Mouse (Mus musculus) heart, postnatal 14 days (tissue): ENCODE measurements around the gene Rab35. TPM values are rescaled to one million over a fixed set of nuclear protein-coding genes. Genes with fewer than 3 reads are reported as not detected.

Source experiments
- DNase-seq, 2 experiments: peaks; one replicate each; pipeline ENCODE4 v3.0.0; 2021 to 2022
- intact Hi-C: fragments of 180-260 bp; cut with DNase I; formaldehyde crosslinking; loops from one replicate; pipeline ENCODE4 v1.15.1; 2025
- total RNA-seq, 2 experiments: library from RNA; stranded (reverse); gene quantifications; 2 replicates each; pipeline ENCODE4 v1.2.3; 2021

Gene Rab35
- total RNA-seq, 2 experiments from 2014 or later, result 41.5 to 41.8 TPM

- peak in 1 of 2 experiments; percentile 21 for DNase-seq
- intact Hi-C loops, result no loop called here
Measured at GRCm38 (mm10) chr5:115635536-115635935, 3.8 kb downstream of the Rab35 start.

DNA sequence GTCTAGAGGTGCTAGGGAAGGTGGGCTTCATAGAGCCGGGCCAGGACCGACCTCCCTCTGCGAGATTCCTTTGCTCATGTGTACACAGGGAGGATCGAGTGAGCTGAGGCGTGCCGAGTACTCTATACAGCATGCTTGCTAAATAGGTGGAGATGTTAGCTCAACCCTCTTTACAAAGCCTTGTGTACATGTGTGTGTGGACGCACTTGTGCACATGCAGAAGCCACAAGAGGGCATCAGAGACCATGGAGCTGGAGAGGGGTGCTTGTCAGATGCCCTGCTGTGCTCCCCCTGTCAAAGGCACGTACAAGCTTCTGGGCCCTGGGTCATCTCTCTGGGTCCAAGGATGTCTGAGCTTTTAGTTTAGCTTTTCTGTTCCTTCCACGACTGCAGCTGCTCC, 12.5 kb downstream of the Rab35 start:
- DNase-seq, result no peak
- intact Hi-C loops, result no loop called here

DNA sequence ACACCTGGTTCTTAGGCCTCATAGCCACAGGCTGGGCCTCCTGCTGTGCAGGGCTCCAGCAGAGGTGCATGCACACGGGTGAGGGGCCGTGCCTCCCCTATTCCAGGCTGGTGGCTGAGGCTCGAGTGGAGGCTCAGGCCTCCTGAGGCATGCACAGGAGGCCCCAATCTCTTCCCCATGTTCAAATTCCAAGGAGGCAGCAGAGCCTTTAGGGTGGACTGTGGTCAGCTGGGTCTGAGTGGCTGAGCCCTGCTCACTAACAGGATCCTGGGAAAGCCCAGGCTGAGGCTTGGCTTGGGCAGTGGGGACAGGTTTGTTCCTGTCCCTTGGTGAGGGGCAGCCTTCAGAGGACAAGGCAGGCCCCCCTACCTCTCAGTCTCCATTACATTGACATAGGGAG, 17.2 kb downstream of the Rab35 start:
- intact Hi-C loops, result no loop called here

DNA sequence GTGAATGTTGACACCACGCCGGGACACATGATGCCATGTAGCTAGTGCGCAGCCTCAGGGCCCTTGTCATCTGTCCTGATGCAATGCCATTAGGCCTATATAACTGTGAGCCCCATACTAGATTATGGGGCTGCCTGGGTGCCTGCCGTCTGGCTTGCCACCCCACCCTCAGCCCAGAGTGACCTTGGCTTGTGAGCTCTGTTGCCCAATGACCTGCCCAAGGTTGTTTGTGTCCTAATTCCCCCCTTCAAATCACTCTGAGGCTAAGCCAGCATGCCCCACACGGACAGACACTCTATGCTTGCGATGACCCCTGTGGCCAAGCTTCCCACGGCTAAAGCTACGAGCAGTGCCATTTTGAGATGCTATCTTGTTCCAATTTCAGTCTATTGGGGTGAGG, 18.0 kb downstream of the Rab35 start:
- intact Hi-C loops, result loop anchor here (10.0 kb wide), 1 partner anchor 195 kb away; the partner anchor contains the start of gene Cit

More for the DNA sequence above, 17.2 kb downstream of the Rab35 start:
- DNase-seq, result no peak

GRCm38 (mm10) chr5:115650885-115651284, 19.2 kb downstream of the Rab35 start:
- DNase-seq, result no peak
- intact Hi-C loops, result loop anchor here (10.0 kb wide), 1 partner anchor 194 kb away; the partner anchor contains the start of gene Cit

More for the DNA sequence above, 18.0 kb downstream of the Rab35 start:
- no peak for DNase-seq

DNA sequence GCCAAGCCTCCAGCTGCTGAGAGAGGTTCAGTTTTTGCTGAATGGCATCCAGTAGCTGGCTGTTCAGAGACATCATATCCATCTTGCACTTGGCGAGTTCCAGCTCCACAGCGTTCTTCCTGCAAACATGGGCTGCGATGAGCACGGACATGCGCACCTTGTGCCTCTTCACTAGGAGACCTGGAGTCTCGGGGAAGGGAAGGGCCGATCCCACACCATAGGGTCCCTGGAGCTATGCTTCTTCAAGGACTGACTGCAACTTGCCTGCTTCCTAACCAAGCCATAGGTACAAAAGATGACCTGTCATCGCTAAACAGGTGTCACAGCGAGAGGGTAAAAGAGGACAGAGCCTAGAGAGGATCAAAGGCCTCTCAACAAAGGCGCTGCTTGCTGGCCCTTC, 20.1 kb downstream of the Rab35 start:
- no peak for DNase-seq
- intact Hi-C loops, result loop anchor here (1.0 to 10.0 kb wide), 2 partner anchors 18 to 193 kb away; partner anchors contain the start of gene Cit

DNA sequence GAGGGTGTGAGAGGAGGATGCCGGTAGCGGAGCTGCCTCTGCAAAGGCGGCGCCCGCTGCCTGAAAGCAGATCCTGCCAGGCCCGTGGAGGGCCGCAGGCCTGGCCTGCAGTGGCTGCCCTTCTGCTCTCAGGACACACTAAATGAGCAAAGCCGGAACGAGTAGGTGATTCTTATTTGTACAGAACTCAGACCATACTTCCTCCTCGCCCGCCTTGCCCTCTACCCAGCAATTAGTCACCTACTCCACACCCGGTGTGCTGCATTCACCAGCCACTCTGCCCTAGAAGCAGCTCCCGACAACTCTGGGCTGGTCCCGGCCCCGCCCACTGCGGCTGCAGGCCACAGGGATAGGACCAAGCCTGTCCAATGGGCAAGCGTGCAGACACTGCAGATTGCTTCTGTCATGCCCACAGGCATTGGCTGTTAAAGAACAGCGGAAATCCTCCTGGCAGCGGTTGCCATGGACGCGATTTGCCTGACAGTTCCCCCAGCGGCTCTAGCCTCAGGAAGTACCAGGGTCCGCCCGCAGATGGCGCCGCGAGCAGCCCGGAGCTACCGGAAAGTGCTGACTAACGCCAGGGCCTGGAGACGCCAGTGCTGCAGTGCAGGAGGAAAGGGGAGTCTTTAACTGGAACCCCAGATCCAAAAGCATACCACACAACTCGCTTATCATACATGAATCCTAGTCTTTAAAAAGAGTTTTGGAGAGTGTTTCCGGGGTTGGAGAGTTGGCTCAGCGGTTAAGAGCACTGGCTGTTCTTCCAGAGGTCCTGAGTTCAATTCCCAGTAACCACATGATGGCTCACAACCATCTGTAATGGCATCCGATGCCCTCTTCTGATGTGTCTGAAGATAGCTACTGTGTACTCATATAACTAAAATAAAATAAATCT, 21.2 kb downstream of the Rab35 start:
- intact Hi-C loops, result loop anchor here (1.0 to 10.0 kb wide), 2 partner anchors 19 to 192 kb away; partner anchors contain the start of gene Cit
- peak; percentile 100 for DNase-seq

- intact Hi-C loops, result loop anchor here (10.0 kb wide), 1 partner anchor 191 kb away; the partner anchor contains the start of gene Cit
Measured at GRCm38 (mm10) chr5:115653776-115654175, 22.1 kb downstream of the Rab35 start.

DNA sequence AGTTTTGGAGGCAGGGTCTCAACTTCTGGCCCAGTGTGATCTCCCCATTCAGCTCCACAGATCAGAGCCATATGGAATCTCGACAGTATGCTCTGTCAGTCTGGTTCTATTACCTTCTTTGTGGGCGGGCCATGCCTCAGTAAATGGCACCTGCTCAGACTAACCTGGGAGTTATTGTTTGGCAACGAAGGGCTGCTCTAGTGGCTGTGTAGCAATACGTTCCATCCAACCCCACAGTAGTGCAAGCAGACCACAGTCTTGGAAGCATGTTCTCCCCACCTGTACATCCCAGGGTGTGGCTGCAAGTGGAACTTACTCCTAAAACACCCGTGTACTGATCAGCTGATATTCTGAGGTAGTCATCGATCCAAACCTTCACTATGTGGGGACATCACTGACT, 25.0 kb downstream of the Rab35 start:
- intact Hi-C loops, result loop anchor here (10.0 kb wide), 1 partner anchor 188 kb away; the partner anchor contains the start of gene Cit

More at GRCm38 (mm10) chr5:115653776-115654175, 22.1 kb downstream of the Rab35 start:
- no peak for DNase-seq

DNA sequence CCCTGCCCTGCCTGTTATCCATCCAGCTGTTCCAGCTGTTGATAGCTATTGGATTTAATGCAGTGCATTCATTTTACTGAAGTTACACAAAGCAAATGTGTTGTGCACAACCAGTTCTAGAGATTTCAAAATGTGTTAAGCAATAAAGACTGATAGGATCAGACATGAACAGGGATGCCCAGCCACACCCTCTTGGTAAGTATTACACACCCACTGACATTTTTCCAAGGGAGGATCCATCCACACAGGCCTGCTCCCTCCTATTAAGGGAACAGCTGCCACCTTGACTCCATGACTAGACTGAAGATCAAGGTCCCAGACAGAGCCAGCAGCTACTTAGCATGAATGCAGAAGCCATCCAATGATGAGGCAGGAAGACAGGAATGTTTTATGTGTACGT, 25.5 kb downstream of the Rab35 start:
- no peak for DNase-seq
- intact Hi-C loops, result loop anchor here (10.0 kb wide), 1 partner anchor 188 kb away; the partner anchor contains the start of gene Cit

More for the DNA sequence above, 25.0 kb downstream of the Rab35 start:
- DNase-seq, result no peak

- intact Hi-C loops, result loop anchor here (10.0 kb wide), 1 partner anchor 186 kb away; the partner anchor contains the start of gene Cit
Measured at GRCm38 (mm10) chr5:115658352-115658751, 26.6 kb downstream of the Rab35 start.

DNA sequence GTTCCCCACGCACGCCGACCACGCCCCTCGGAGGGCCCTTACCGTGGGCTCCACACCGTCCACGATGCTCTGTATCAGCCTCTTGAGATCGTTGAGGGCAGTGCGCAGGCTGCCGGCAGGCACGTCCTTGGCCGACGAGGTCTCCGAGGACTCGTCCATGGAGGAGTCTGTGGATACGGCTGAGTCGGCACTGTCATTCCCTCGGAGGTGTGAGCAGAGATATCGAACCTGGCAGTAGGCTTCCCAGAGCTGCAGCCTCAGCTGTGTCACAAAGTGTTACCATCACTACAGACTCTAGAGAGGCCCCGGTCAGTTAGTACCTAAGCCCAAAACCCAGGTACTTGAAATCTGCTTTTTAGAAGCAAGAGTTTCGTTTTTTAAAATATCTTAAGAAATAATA, 30.9 kb downstream of the Rab35 start:
- intact Hi-C loops, result no loop called here
- DNase-seq, result no peak

More at GRCm38 (mm10) chr5:115658352-115658751, 26.6 kb downstream of the Rab35 start:
- DNase-seq, result no peak

DNA sequence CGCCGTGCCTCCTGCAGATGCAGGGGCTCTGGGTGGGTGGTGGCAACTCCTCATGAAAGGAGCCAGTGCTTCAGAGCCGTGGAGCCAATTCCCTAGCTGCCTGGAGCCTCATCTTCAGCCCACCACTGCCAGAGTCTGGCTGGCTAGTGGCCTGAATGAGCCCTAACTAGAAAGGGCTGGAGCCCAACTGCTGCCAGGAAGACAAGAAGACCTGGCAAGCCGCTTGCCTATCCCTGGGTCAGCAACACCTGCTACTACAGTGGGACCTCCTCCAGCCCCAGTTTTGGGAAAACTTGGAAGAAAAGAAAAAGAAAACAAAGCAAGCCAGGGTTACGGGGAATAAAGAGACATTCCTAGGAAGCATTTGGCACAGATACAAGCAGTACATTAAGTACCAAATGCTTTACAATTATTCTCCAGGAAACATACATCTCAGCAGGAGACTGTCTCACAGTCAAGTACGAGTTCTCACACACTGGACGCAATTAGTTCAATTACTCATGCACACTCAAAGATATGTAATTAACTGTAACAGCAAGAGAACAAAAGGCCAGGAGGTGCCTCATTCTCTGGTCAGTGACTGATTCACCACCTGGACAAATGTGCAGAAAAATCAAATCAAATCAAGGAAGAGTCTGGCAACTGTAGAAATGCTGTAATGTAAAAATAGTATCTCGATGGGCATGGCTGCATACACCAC, 34.8 kb downstream of the Rab35 start:
- intact Hi-C loops, result no loop called here
- no peak for DNase-seq

GRCm38 (mm10) chr5:115667210-115667609, 35.5 kb downstream of the Rab35 start:
- intact Hi-C loops, result no loop called here
- no peak for DNase-seq

DNA sequence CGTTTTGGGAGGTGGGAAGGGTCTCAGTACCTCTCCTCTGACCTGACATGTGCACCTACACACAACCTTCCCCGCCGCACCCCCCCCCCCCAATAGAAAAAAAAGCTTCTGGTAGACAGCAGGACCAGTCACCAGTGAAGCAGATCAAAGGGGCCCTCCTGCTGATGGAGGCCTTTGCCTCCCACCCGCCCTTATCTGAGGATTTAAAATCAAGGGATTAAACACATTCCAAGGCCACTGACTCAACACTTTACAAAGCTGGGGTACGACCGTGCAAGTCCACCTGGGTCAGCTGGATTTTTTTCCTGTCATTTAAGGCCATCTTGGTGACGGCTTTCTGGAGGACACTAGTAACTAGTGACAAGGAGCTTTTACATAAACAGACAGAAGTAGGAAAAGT, 36.2 kb downstream of the Rab35 start:
- intact Hi-C loops, result no loop called here
- no peak for DNase-seq

DNA sequence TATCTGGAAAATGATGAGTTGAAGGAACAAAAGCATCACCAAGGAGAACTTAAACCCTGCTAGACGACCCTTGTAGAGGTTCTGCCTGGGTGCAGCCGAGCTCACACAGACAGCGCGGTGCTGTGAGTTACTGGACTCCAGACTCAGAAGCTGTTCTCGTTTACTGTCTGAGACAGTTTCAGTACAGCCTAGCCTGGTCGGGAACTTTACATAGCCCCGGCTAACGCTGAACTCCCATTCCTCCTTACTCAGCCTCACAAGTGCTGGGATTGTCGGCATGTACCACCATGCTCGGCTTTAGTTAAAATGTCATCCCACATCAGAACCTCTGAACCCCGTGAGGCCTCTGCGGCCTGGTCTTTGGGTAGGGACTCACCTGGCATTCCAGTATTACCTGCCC, 37.3 kb downstream of the Rab35 start:
- intact Hi-C loops, result no loop called here
- DNase-seq, result no peak

- intact Hi-C loops, result no loop called here
Measured at GRCm38 (mm10) chr5:115669974-115670373, 38.3 kb downstream of the Rab35 start.

GRCm38 (mm10) chr5:115670406-115670805, 38.7 kb downstream of the Rab35 start:
- no peak for DNase-seq
- intact Hi-C loops, result no loop called here

More at GRCm38 (mm10) chr5:115669974-115670373, 38.3 kb downstream of the Rab35 start:
- DNase-seq, result no peak

GRCm38 (mm10) chr5:115671846-115672245, 40.1 kb downstream of the Rab35 start:
- intact Hi-C loops, result no loop called here
- no peak for DNase-seq

DNA sequence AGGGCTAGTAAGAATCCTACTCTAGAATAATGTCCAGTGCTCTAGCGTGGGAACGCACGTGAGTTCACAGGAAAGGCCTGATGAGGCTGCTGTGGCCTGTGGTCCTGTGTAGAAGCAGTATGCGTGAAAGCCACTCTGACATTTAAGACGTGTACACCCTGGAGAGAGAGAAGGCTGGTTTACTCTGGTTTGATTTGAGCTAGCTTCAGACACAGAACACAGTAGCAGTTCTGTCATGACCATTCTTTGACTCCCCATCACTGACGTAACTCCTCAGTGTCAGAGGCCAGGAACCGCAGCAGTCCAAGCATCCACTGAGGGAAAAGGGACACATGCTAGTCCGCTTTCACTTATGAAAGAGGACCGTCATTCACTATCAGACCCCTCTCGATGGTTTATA, 53.4 kb downstream of the Rab35 start:
- DNase-seq, result no peak
- intact Hi-C loops, result no loop called here

- no peak for DNase-seq
- intact Hi-C loops, result no loop called here
Measured at GRCm38 (mm10) chr5:115686716-115687115, 55.0 kb downstream of the Rab35 start.
